Mouse (Mus musculus): ENCODE measurements at regions not wholly inside any gene's neighbourhood (a gene's known extent, or its start where the extent isn't known, plus 50 kb on each side); places are given as distances from the start of the nearest gene placed in this dataset.

GRCm38 (mm10) chr15:85672931-85673330 lies 61.9 kb upstream of the Ppara start:
- TF ChIP-seq CTCF (conservative IDR thresholded peaks at IDR 0.05; ENCODE audit: low read length) (no peak), NANOG (IDR thresholded peaks at IDR 0.05; ENCODE audit: borderline replicate concordance, low read length) (no peak)

All from E14TG2a.4 (cell line).